ENCODE assay signal across 9 mouse cellular contexts in the genomic region with DNA sequence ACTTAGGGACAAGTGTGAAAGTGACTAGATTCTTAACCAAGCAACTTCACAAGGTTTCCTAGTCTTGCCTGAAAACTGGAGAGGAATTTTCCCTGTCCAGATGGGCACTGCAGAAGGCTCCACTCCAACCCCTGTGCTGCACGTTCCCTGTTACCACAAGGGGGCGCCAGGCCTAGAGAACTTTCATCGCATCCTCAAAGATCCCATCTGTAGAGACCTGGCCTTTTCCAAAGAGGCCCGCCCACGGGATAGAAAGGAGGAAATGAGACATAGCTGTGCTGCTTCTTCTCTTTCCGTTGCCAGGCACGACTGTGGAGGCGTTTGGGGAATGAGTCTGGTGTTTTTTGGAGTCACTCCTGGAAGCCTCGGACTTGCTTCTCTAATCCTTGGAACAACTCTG.
DNase-seq lines count a peak whose midpoint lies in the region; ATAC-seq and TF ChIP-seq lines count a peak whose summit lies in the region.
"Had no signal": no experiment of that assay in that cellular context is flagged by ENCODE, and none has a peak within 500 bp of the region (broad histone marks: within the 10 kb centered on the region; RNA-seq: fewer than 3 reads in every experiment).

No protein-coding gene starts in this region.

- DNase-seq in cerebellum, adult 18-20 months, result peak; percentile 15
- no peak for DNase-seq in cerebellum, adult 11-12 months
- DNase-seq in R1 (ENCODE audit: low read depth, low spot score), result peak; percentile 82
- peak; percentile 16 for DNase-seq in embryo, embryonic 11.5 days (ENCODE audit: low read depth, low spot score)
- DNase-seq in heart, postnatal 14 days, result peak; percentile 62 to 73
- peak; percentile 73 to 91 for DNase-seq in left cerebral cortex, postnatal 14 days (ENCODE audit: low spot score in 2 of 2)
- peak; percentile 71 for DNase-seq in stomach, postnatal 0 days (ENCODE audit: low spot score)

- intact Hi-C loops in heart, postnatal 14 days (cut with DNase I), result loop anchor here (10.0 kb wide), 1 partner anchor 248 kb away; a partner anchor contains a TSS
- intact Hi-C loops in left cerebral cortex, postnatal 14 days (cut with DNase I), result no loop called here

- no peaks in the 10 kb centered on the region for H3K36me3 ChIP-seq in stomach, postnatal 0 days (ENCODE audit: control insufficient read depth, insufficient read depth, low read length)

- no peak overlapping the region for H3K4me3 ChIP-seq in stomach, postnatal 0 days (ENCODE audit: low read depth, low read length)

- TF ChIP-seq CTCF in stomach, postnatal 0 days (IDR thresholded peaks at IDR 0.05; ENCODE audit: low read depth), result peak; percentile 80

- no peak overlapping the region for H3K4me2 ChIP-seq in stomach, postnatal 0 days (replicated peaks; ENCODE audit: low read depth)

- no peaks in the 10 kb centered on the region for H3K27me3 ChIP-seq in stomach, postnatal 0 days (ENCODE audit: control insufficient read depth, insufficient read depth, low read length)

- no peaks in the 10 kb centered on the region for H3K4me1 ChIP-seq in stomach, postnatal 0 days (replicated peaks; ENCODE audit: control insufficient read depth, insufficient read depth)

- H3K27ac ChIP-seq in stomach, postnatal 0 days (replicated peaks), result no peak overlapping the region
- H3K27ac ChIP-seq: macrophage had no signal

- WGBS in stomach, postnatal 0 days, result 37% methylated on average over 9 of the region's 9 CpGs

- H3K9me3 ChIP-seq in stomach, postnatal 0 days (ENCODE audit: control insufficient read depth, low read length), result no peaks in the 10 kb centered on the region

- ATAC-seq in monocyte, adult 5-6 weeks (replicated peaks; ENCODE audit: insufficient number of reproducible peaks, low FRiP score, low TSS enrichment, poor library complexity, severe bottlenecking), result 0 out of 2 replicates have a peak, but pooled peaks have one; percentile 40
- ATAC-seq in stomach, postnatal 0 days (ENCODE audit: low FRiP score, low TSS enrichment), result peak; percentile 71

- no peak for TF ChIP-seq EP300 in stomach, postnatal 0 days (optimal IDR thresholded peaks at IDR 0.05)

- H3K9ac ChIP-seq in stomach, postnatal 0 days (ENCODE audit: low read length), result no peak overlapping the region
